Mouse (Mus musculus) small intestine, adult 2 months (tissue): ENCODE measurements around the gene Fam192a. TPM values are rescaled to one million over a fixed set of nuclear protein-coding genes. Genes with fewer than 3 reads are reported as not detected.
A peak's percentile ranks its signal among the peaks of the same experiment; 100 is the strongest.

Experiments
- H3K27ac ChIP-seq: fragments of 200-500 bp; 2 replicates; pipeline ENCODE4 v1.5.1; 2012; ENCODE audit warnings: low read depth, low read length, control low read depth, inconsistent platforms; ENCODE audit not compliant: insufficient read depth
- H3K27me3 ChIP-seq: fragments of 200-500 bp; 2 replicates; pipeline ENCODE4 v1.6.1; 2012; ENCODE audit warnings: mild to moderate bottlenecking, moderate library complexity, low read length, inconsistent platforms; ENCODE audit not compliant: control insufficient read depth, insufficient read depth
- H3K36me3 ChIP-seq: fragments of 200-500 bp; 2 replicates; pipeline ENCODE4 v1.6.1; 2012; ENCODE audit warnings: mild to moderate bottlenecking, low read length, control low read depth, inconsistent platforms; ENCODE audit not compliant: control insufficient read depth, insufficient read depth
- H3K4me1 ChIP-seq: fragments of 200-500 bp; 2 replicates; pipeline ENCODE4 v1.6.1; 2012; ENCODE audit warnings: low read length, inconsistent platforms, mixed read lengths; ENCODE audit not compliant: control insufficient read depth, insufficient read depth, insufficient read length
- H3K4me3 ChIP-seq: fragments of 200-500 bp; 2 replicates; pipeline ENCODE4 v1.5.1; 2012; ENCODE audit warnings: low read depth, mild to moderate bottlenecking, control low read depth, inconsistent platforms, low read length, moderate library complexity
- CTCF ChIP-seq: fragments of 200-500 bp; IDR thresholded peaks from 2 replicates; pipeline ENCODE4 v1.5.1; 2012; ENCODE audit warnings: low read depth, mild to moderate bottlenecking, control low read depth, inconsistent platforms, low read length, moderate library complexity, mixed read lengths; ENCODE audit not compliant: insufficient replicate concordance, insufficient read length; ENCODE audit errors: extremely low read depth
- POLR2A ChIP-seq: fragments of 200-500 bp; IDR thresholded peaks from 2 replicates; pipeline ENCODE4 v1.6.1; 2012; ENCODE audit warnings: low read depth, mild to moderate bottlenecking, control low read depth, inconsistent platforms, low read length, moderate library complexity
- WGBS: fragments of 180-500 bp; shearing (Covaris S2); methylation state at CpG from one replicate; pipeline ENCODE4 v1.1.7; 2018; 5-methylcytosine and 5-hydroxymethylcytosine counted together
- polyA plus RNA-seq: library from polyadenylated mRNA; depleted of rRNA; stranded (reverse); fragments of >200 nt; gene quantifications from 2 replicates; pipeline ENCODE4 v1.2.3, GENCODE M21; 2012

Gene Fam192a
- polyA plus RNA-seq, 1 experiment, result 24.2 TPM

GRCm38 (mm10) chr8:94633564-94634194 lies 31.9 kb upstream of the Fam192a start:
- 61% methylated on average over 2 of the region's 2 CpGs for WGBS
- Histone ChIP-seq H3K4me1 (no peaks in the 10 kb centered on the region), H3K27me3 (no peaks in the 10 kb centered on the region), H3K4me3 (no peak overlapping the region), H3K27ac (no peak overlapping the region), H3K36me3 (peaks cover 53% of the 10 kb centered on the region)
- TF ChIP-seq POLR2A (no peak), CTCF (no peak)

GRCm38 (mm10) chr8:94624885-94625284 lies 23.1 kb upstream of the Fam192a start:
- H3K4me3 ChIP-seq, result no peak overlapping the region
- no peak overlapping the region for H3K27ac ChIP-seq
- no peaks in the 10 kb centered on the region for H3K27me3 ChIP-seq
- 92% methylated on average over 1 of the region's 1 CpGs for WGBS
- TF ChIP-seq POLR2A (no peak), CTCF (no peak)
- H3K4me1 ChIP-seq, result no peaks in the 10 kb centered on the region
- H3K36me3 ChIP-seq, result peaks cover 16% of the 10 kb centered on the region

- Histone ChIP-seq H3K36me3 (no peaks in the 10 kb centered on the region), H3K4me1 (no peaks in the 10 kb centered on the region), H3K4me3 (no peak overlapping the region), H3K27ac (no peak overlapping the region), H3K27me3 (no peaks in the 10 kb centered on the region)
- 94% methylated on average over 5 of the region's 5 CpGs for WGBS
- TF ChIP-seq POLR2A, result no peak
- peak; percentile 17; the same call in 1 of the 2 replicates for TF ChIP-seq CTCF
These were observed 5.3 kb upstream of the Fam192a start for GRCm38 (mm10) chr8:94607064-94607463.

- 76% methylated on average over 2 of the region's 2 CpGs for WGBS
- Histone ChIP-seq H3K4me3 (no peak overlapping the region), H3K36me3 (no peaks in the 10 kb centered on the region), H3K27me3 (no peaks in the 10 kb centered on the region), H3K4me1 (peaks cover 3% of the 10 kb centered on the region; the same call in 1 of the 2 replicates), H3K27ac (no peak overlapping the region)
- no peak for TF ChIP-seq POLR2A
- TF ChIP-seq CTCF, result no peak
These were observed 2.2 kb upstream of the Fam192a start for GRCm38 (mm10) chr8:94604030-94604429.

- H3K4me1 ChIP-seq, result peaks cover 3% of the 10 kb centered on the region; the same call in 1 of the 2 replicates
- H3K4me3 ChIP-seq, result peak overlapping the region; percentile 70
- WGBS, result 1% methylated on average over 31 of the region's 31 CpGs
- no peaks in the 10 kb centered on the region for H3K36me3 ChIP-seq
- no peaks in the 10 kb centered on the region for H3K27me3 ChIP-seq
- peak overlapping the region; percentile 34 for H3K27ac ChIP-seq
- TF ChIP-seq CTCF, result no peak
- TF ChIP-seq POLR2A, result no peak
These were observed 804 bp upstream of the Fam192a start for GRCm38 (mm10) chr8:94602471-94603131.

- peak overlapping the region; percentile 78 for H3K4me3 ChIP-seq
- H3K27me3 ChIP-seq, result no peaks in the 10 kb centered on the region
- TF ChIP-seq CTCF (no peak), POLR2A (no peak)
- no peaks in the 10 kb centered on the region for H3K36me3 ChIP-seq
- peak overlapping the region; percentile 69 for H3K27ac ChIP-seq
- H3K4me1 ChIP-seq, result peaks cover 3% of the 10 kb centered on the region; the same call in 1 of the 2 replicates
- under 1% methylated on average over 51 of the region's 51 CpGs for WGBS
These were observed 677 bp downstream of the Fam192a start for GRCm38 (mm10) chr8:94601034-94601606.

- Histone ChIP-seq H3K4me3 (peak overlapping the region; percentile 78), H3K27ac (no peak overlapping the region), H3K4me1 (peaks cover 3% of the 10 kb centered on the region; the same call in 1 of the 2 replicates), H3K27me3 (no peaks in the 10 kb centered on the region), H3K36me3 (no peaks in the 10 kb centered on the region)
- WGBS, result 6% methylated on average over 5 of the region's 5 CpGs
- no peak for TF ChIP-seq CTCF
- no peak for TF ChIP-seq POLR2A
These were observed 1.3 kb downstream of the Fam192a start for GRCm38 (mm10) chr8:94600478-94600877.
